Mouse (Mus musculus) hindbrain, embryonic 10.5 days (tissue): ENCODE measurements around the gene Rdh13. TPM values are rescaled to one million over a fixed set of nuclear protein-coding genes. Genes with fewer than 3 reads are reported as not detected.

Experiments
- DNase-seq: peaks from one replicate; pipeline ENCODE4 v3.0.0-alpha.2; 2017; ENCODE audit warnings: low spot score
- H3K27ac ChIP-seq: fragments of 300-500 bp; sonication (generic); 2 replicates; pipeline ENCODE4 v1.5.1; 2016; ENCODE audit warnings: mild to moderate bottlenecking, moderate library complexity
- H3K27me3 ChIP-seq: fragments of 300-500 bp; sonication (generic); 2 replicates; pipeline ENCODE4 v1.6.1; 2016; ENCODE audit warnings: mild to moderate bottlenecking; ENCODE audit not compliant: poor library complexity, insufficient read depth, severe bottlenecking
- H3K36me3 ChIP-seq: fragments of 300-500 bp; sonication (generic); 2 replicates; pipeline ENCODE4 v1.6.1; 2016; ENCODE audit warnings: mild to moderate bottlenecking, moderate library complexity
- H3K4me1 ChIP-seq: fragments of 300-500 bp; sonication (generic); replicated peaks from 2 replicates; pipeline ENCODE4 v1.6.1; 2016; ENCODE audit warnings: mild to moderate bottlenecking
- H3K4me3 ChIP-seq: fragments of 300-500 bp; sonication (generic); 2 replicates; pipeline ENCODE4 v1.5.1; 2016; ENCODE audit warnings: mild to moderate bottlenecking, moderate library complexity
- H3K9me3 ChIP-seq: fragments of 300-500 bp; sonication (generic); 2 replicates; pipeline ENCODE4 v1.6.1; 2016; ENCODE audit warnings: mild to moderate bottlenecking, moderate library complexity
- WGBS: fragments of 180-500 bp; shearing (Covaris S2); methylation state at CpG from one replicate; pipeline ENCODE4 v1.1.7; 2016; 5-methylcytosine and 5-hydroxymethylcytosine counted together
- polyA plus RNA-seq: library from polyadenylated mRNA; unstranded; fragments of >200 nt; fragmentation: Nextera tagmentation; extraction: Ambion mirVana; gene quantifications from 2 replicates; pipeline ENCODE4 v1.2.1, GENCODE M21; 2016

Rdh13 gene
- polyA plus RNA-seq, result 30.6 and 34.1 TPM in 2 replicates

DNA sequence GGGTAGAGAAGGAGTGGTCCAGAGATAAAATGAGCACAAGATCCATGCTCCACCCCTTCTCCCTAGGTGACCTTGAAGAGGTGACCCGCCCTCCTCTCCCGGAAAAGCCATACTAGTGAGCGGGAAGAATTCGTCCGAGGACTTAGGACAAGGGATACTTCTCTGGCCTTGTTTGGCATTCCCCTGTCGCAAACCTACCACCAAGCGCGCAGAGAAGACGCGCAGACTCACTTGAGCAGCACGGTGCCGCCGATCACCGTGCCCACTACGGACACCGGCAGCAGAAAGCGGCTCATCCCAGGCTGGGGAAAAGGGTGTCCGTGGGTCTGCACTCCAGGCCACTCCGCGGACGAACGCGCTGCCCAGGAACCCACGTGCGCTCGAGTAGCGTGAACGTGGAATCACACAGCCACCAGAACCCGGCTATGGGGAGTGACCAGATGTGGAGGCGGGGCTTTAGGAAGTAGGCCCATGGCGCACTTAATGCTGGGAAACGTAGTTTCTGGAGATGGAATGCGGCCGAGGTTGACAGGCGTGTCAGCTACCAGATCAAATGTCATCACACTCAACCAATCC lies at the start of gene Rdh13:
Rdh13 (minus strand) TSS at position 434 of the 576 bp plus-strand sequence.
- Histone ChIP-seq H3K9me3 (no peaks in the 10 kb centered on the region), H3K27me3 (no peaks in the 10 kb centered on the region), H3K4me3 (peak within 1 kb of the TSS; percentile 82), H3K36me3 (peaks cover 40% of the 10 kb centered on the region), H3K4me1 (peaks cover 13% of the 10 kb centered on the region), H3K27ac (peak within 1 kb of the TSS; percentile 90)
- under 1% methylated on average over 35 of the region's 35 CpGs for WGBS
- peak; percentile 89 for DNase-seq

- no peaks in the 10 kb centered on the region for H3K27me3 ChIP-seq
- WGBS, result 85% methylated on average over 1 of the region's 1 CpGs
- H3K27ac ChIP-seq, result no peak overlapping the region
- peaks cover 21% of the 10 kb centered on the region for H3K4me1 ChIP-seq
- H3K4me3 ChIP-seq, result no peak overlapping the region
- peaks cover 90% of the 10 kb centered on the region for H3K36me3 ChIP-seq
- no peak for DNase-seq
- H3K9me3 ChIP-seq, result no peaks in the 10 kb centered on the region
Measured at GRCm38 (mm10) chr7:4493991-4494390, 48.5 kb upstream of the Rdh13 start.

DNA sequence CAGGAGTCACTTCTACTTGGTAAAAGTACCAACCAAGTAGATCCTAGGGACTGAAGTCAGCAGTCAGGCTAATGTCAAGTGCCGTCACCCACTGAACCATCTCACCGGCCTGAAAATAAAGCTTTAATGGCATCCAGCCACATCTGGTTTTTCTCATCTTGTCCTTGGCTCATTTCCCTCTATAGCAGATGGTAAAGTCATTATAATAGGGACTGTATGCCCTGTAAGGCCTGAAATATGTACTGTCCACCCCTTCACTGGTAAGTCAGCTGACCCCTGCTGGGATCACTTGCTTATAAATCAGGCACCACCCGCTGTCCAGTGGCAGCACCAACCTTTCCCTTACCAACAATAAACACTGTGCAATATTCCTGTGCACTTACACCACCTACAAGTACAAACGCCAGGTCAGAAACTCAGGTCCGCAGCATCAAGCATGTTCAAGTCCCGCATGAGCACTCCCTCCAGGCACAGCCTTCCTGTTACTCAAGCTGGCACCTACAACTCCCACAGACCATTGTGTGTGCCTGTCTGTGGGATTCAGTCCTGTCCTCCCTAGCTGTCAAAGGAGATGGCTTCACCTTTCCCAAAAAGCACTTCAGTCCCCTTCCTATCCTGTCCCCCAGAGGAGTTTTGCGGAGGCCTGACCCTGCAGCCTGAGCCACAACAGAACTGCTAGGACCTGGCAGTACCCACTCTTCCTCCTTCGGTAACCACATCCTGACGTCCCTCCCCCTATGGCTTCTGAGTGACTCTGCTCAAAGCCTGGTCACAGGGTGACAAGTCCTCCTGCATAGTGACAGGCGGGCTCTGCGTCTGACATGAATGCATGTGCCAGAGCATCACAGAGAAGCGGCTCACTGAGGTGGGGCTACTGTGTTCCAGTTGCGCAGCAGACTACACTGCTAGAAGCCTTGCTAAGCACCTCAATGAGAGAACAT lies 47.1 kb upstream of the Rdh13 start:
- no peak for DNase-seq
- H3K27ac ChIP-seq, result no peak overlapping the region
- H3K36me3 ChIP-seq, result peaks cover 99% of the 10 kb centered on the region
- H3K4me1 ChIP-seq, result peaks cover 6% of the 10 kb centered on the region
- H3K4me3 ChIP-seq, result no peak overlapping the region
- no peaks in the 10 kb centered on the region for H3K9me3 ChIP-seq
- H3K27me3 ChIP-seq, result no peaks in the 10 kb centered on the region
- WGBS, result 94% methylated on average over 13 of the region's 13 CpGs

DNA sequence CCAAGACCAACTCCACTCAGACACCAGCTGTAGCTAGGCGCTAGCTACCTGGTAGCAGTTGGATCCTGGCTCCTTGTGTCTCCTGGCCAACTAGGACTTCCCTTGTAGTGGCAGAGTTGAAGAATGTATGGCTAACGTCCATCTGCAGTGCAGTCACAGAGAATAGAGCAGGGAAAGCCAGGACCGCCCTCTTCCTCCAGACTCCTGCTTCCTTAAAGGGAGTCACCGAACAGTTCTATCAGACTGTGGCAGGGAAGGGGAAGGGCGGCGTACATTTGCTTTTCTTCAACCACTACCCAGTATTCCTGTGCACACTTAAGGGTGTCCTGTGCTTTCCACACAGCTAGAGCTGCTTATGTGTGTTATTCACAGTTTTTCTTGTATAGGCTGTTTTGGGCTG lies 45.9 kb upstream of the Rdh13 start:
- no peaks in the 10 kb centered on the region for H3K27me3 ChIP-seq
- no peaks in the 10 kb centered on the region for H3K9me3 ChIP-seq
- no peak overlapping the region for H3K4me3 ChIP-seq
- WGBS, result 90% methylated on average over 6 of the region's 6 CpGs
- H3K36me3 ChIP-seq, result peaks cover 99% of the 10 kb centered on the region
- H3K27ac ChIP-seq, result no peak overlapping the region
- no peaks in the 10 kb centered on the region for H3K4me1 ChIP-seq
- DNase-seq, result no peak

DNA sequence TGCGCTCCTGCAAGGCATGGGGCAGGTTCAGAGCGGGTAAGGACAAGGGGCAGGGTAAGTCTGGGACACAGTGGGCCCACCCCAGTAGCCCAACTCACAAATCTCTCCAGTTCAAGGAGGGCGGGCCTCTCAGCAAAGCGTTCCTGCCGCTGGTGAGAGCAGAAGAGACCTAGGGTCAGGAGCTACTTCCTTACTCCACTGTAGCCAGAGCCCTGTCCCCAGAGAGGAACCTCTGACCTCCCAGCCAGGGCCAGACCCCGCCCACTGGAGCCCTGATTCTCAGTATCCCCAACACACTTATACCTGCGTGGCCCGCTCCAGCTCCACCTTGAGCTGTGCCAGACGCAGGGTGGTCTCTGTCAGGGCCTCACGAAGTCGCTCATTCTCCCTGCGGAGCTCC lies 36.8 kb upstream of the Rdh13 start:
- Histone ChIP-seq H3K27me3 (peaks cover 2% of the 10 kb centered on the region; the same call in 1 of the 2 replicates), H3K27ac (no peak overlapping the region), H3K9me3 (no peaks in the 10 kb centered on the region), H3K4me3 (no peak overlapping the region), H3K4me1 (peaks cover 25% of the 10 kb centered on the region), H3K36me3 (peaks cover 66% of the 10 kb centered on the region)
- no peak for DNase-seq
- 88% methylated on average over 12 of the region's 12 CpGs for WGBS

DNA sequence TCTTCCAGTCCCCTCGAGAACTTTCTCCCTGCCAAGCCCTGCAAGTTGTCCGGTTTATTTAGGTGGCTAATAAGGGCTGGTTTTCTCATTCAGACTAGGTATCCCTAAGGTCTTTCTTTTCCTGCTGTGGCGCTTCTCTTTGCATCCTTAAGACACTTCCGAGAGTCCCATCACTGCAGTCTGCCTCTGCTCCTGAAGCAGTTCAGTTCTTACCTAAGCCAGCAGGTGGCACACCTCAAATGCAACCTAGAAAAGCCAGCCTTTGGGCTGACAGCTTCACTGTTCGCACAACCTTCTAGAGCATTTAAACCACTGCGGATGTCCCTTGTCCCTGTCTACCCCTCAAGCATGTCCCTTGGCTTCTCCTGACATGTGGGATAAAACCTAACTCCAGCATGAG lies 34.2 kb upstream of the Rdh13 start:
- Histone ChIP-seq H3K9me3 (0 out of 2 replicates have a peak, but pooled peaks cover 3% of the 10 kb centered on the region), H3K27ac (no peak overlapping the region), H3K36me3 (peaks cover 40% of the 10 kb centered on the region), H3K27me3 (peaks cover 26% of the 10 kb centered on the region), H3K4me1 (peaks cover 26% of the 10 kb centered on the region), H3K4me3 (peak overlapping the region; percentile 66; the same call in 1 of the 2 replicates)
- peak; percentile 50 for DNase-seq
- 24% methylated on average over 6 of the region's 6 CpGs for WGBS

DNA sequence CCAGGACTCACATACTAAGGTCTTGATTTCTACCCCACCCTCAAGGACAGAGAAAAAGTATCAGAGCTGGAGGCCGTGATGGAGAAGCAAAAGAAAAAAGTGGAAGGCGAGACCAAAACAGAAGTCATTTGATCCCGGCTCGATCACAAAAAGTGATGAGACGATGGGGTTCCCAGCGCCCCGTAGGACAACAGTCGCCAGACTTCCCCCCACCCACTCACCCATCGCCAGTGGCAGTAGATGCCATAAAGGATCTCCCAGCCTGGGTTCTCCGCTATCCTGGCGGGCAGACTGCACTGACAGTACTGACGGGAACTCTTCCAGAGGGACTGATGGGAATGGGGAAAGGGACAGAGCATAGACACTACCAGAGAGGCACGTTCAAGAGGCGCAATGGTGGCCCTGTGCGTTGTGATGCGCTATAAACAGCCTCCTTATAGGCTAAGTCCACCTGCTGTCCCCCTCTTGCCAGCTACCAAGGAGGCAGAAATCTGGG lies 33.4 kb upstream of the Rdh13 start:
- WGBS, result 3% methylated on average over 16 of the region's 16 CpGs
- Histone ChIP-seq H3K27ac (peak overlapping the region; percentile 93), H3K4me1 (peaks cover 31% of the 10 kb centered on the region), H3K36me3 (peaks cover 32% of the 10 kb centered on the region), H3K27me3 (peaks cover 34% of the 10 kb centered on the region), H3K4me3 (peak overlapping the region; percentile 66), H3K9me3 (0 out of 2 replicates have a peak, but pooled peaks cover 6% of the 10 kb centered on the region)
- DNase-seq, result no peak

DNA sequence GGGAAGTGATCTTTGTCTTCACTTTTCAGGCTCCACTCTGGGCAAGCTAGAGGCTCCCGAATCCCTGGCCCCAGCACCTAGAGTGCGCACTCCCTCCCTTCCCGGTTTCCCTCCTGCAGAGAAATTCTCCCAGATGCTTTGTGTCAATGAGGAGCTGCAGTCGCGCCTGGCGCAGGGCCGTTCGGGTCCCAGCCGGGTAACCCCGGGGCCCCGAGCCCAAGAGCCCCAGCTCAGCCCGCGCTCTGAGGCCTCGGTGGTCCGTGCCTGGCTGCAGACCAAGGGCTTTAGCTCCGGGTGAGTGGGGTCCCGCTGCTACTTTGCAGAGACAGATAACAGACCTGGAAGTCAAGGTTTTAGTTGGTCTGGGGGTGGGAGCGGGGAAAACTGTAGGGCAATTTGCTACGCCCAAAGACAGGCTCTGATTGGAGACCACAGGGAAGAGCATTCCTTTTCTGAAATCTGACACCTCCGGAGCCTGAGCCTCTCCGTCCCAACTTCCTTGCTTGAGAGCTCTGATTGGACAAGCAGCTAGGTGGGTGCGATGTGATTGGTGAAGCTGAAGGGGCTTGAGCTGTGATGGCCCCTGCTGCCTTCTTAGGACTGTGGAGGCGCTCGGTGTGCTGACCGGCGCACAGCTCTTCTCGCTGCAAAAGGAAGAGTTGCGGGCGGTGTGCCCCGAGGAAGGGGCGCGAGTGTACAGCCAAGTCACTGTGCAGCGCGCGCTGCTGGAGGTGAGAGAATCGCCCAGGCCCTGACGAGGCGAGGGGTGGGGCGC lies 32.8 kb upstream of the Rdh13 start:
- H3K4me3 ChIP-seq, result peak overlapping the region; percentile 66
- H3K4me1 ChIP-seq, result peaks cover 32% of the 10 kb centered on the region
- DNase-seq, result peak; percentile 90
- peaks cover 41% of the 10 kb centered on the region for H3K27me3 ChIP-seq
- peak overlapping the region; percentile 93 for H3K27ac ChIP-seq
- peaks cover 25% of the 10 kb centered on the region for H3K36me3 ChIP-seq
- WGBS, result under 1% methylated on average over 39 of the region's 39 CpGs
- H3K9me3 ChIP-seq, result peaks cover 8% of the 10 kb centered on the region; the same call in 1 of the 2 replicates

DNA sequence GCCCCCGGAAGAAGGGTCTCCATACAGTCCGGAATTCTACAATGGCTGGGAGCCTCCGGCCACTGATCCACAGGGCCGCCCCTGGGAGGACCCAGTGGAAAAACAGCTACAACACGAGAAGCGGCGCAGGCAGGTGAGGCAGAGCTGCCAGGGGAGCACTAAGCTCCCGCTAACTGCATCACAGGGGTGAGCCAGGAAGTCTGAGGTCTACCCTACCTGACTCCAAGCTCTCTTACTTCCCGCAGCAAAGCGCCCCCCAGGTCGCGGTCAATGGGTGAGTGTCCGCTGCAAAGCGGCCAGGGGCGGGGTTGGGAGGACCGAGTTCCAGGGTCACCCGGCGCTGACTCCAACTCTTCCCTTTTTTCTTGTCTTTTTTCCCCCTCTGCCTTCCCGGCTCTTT lies 28.5 kb upstream of the Rdh13 start:
- H3K27me3 ChIP-seq, result peaks cover 83% of the 10 kb centered on the region
- H3K4me1 ChIP-seq, result peaks cover 36% of the 10 kb centered on the region
- 0 out of 2 replicates have a peak overlapping the region, but pooled peaks have one; percentile 18 for H3K4me3 ChIP-seq
- WGBS, result 10% methylated on average over 19 of the region's 19 CpGs
- no peak for DNase-seq
- H3K9me3 ChIP-seq, result peaks cover 9% of the 10 kb centered on the region; the same call in 1 of the 2 replicates
- H3K27ac ChIP-seq, result no peak overlapping the region
- no peaks in the 10 kb centered on the region for H3K36me3 ChIP-seq

DNA sequence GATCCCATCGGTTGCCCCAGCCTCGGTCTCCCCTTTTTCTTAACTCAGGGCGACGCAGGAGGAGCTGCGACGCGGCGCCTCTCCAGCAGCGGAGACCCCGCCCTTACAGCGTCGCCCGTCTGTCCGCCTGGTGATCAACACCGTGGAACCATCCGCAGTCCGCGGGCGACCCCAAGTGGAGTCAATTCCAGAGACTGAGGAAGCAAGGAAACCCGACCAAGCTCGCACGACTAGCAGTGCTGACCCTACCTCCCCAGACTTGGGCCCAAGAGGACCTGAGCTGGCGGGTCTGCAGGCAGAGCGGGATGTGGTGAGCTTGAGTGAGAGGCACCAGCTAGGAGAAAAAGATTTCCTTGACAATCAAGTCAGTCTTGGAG lies 25.7 kb upstream of the Rdh13 start:
- H3K4me1 ChIP-seq, result peaks cover 20% of the 10 kb centered on the region
- no peak overlapping the region; the same call in 1 of the 2 replicates for H3K27ac ChIP-seq
- under 1% methylated on average over 24 of the region's 24 CpGs for WGBS
- H3K4me3 ChIP-seq, result peak overlapping the region; percentile 51
- peaks cover 78% of the 10 kb centered on the region for H3K27me3 ChIP-seq
- H3K36me3 ChIP-seq, result no peaks in the 10 kb centered on the region
- DNase-seq, result peak; percentile 83
- H3K9me3 ChIP-seq, result peaks cover 6% of the 10 kb centered on the region; the same call in 1 of the 2 replicates

DNA sequence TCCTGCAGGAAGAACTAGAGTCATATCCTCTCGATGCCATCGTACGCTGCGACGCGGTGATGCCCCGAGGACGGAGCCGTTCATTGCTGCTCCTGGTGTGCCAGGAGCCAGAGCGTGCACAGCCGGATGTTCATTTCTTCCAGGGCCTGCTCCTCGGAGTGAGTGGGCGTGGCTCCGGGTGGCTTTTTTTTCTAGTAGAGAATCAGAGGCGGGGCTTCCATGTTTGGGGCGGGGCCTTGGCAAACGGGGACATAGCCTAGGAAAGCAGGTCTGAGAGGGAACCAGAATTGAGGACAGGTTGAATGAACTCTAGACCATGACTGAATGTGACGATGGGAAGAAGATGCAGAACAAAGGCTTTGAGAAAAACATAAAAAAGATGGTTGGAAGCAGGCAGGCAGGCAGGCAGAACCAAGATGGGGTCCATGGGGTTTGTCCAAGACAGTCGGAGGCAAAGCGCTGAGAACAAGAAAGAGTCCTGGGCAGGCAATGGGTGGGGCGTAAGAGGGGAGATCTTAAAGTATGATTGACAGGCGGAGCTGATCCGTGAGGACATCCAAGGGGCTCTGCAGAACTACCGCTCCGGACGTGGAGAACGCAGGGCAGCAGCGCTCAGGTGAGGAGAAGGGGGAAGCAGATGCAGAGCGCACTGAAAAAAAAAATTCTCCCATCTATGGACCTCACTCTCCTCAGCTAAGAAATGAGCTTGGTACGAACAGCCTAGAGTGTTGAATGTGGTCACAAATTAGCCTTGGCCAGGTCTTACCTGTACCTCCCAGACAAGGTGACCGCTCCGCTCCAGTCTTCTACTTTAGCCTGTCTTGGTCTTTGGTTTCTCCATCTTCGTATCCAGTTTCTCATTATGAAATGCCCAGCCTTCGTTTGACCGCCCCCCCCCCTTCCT lies 25.1 kb upstream of the Rdh13 start:
- Histone ChIP-seq H3K4me3 (peak overlapping the region; percentile 51), H3K27ac (no peak overlapping the region; the same call in 1 of the 2 replicates), H3K4me1 (peaks cover 20% of the 10 kb centered on the region), H3K27me3 (peaks cover 72% of the 10 kb centered on the region), H3K36me3 (no peaks in the 10 kb centered on the region), H3K9me3 (peaks cover 6% of the 10 kb centered on the region; the same call in 1 of the 2 replicates)
- peak; percentile 71 for DNase-seq
- 2% methylated on average over 35 of the region's 35 CpGs for WGBS
